In the genomic region with DNA sequence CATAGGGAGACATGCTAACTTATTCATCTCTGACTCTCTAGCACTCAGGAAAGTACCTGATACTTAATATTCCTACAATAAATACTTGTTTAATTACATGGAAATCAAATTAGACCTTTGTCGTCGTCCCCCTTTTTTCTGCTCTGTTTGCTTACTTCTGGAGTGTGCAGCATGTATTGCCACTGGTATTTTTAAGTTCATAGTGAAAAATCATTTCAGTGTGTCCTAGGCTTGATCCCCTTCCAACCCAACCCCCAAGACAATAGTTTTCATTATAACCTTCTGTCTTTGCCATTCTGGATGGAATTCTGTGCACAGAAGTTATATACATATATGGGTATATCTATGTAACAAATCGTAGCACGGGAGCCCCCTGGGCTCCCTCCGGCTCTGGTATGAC, we compare ENCODE assay signal across 28 mouse cellular contexts. TPM values are rescaled to one million over a fixed set of nuclear protein-coding genes. Genes with fewer than 3 reads are reported as not detected.
DNase-seq lines count a peak whose midpoint lies in the region; ATAC-seq lines count a peak whose summit lies in the region.
"Had no signal": no experiment of that assay in that cellular context is flagged by ENCODE, and none has a peak within 500 bp of the region (broad histone marks: within the 10 kb centered on the region; RNA-seq: fewer than 3 reads in every experiment).

TSS of gene Tnmd (plus strand) at position 301 of the 400 bp plus-strand sequence.

- no peaks in the 10 kb centered on the region; the same call in 1 of the 2 replicates for H3K27me3 ChIP-seq in hindbrain, embryonic 12.5 days
- H3K27me3 ChIP-seq in hindbrain, embryonic 13.5 days = 0 out of 2 replicates have a peak, but pooled peaks cover 4% of the 10 kb centered on the region
- H3K27me3 ChIP-seq in embryonic facial prominence, embryonic 15.5 days = no peaks in the 10 kb centered on the region
- H3K27me3 ChIP-seq in limb, embryonic 15.5 days = no peaks in the 10 kb centered on the region
- H3K27me3 ChIP-seq: forebrain, embryonic 13.5 days; intestine, embryonic 15.5 days; liver, embryonic 15.5 days; lung, embryonic 15.5 days; neural tube, embryonic 12.5 days had no signal

- no peak within 1 kb of the TSS for H3K4me3 ChIP-seq in hindbrain, embryonic 12.5 days
- no peak within 1 kb of the TSS for H3K4me3 ChIP-seq in hindbrain, embryonic 13.5 days
- H3K4me3 ChIP-seq in embryonic facial prominence, embryonic 15.5 days (replicated peaks) = no peak within 1 kb of the TSS
- no peak within 1 kb of the TSS for H3K4me3 ChIP-seq in limb, embryonic 15.5 days
- H3K4me3 ChIP-seq: forebrain, embryonic 13.5 days; hindbrain, embryonic 10.5 days; intestine, embryonic 15.5 days; liver, embryonic 15.5 days; lung, embryonic 15.5 days; midbrain, embryonic 10.5 days; myocyte; neural tube, embryonic 12.5 days had no signal

- no peaks in the 10 kb centered on the region for H3K9me3 ChIP-seq in hindbrain, embryonic 12.5 days (replicated peaks)
- H3K9me3 ChIP-seq in hindbrain, embryonic 13.5 days = no peaks in the 10 kb centered on the region
- H3K9me3 ChIP-seq in embryonic facial prominence, embryonic 15.5 days (replicated peaks) = no peaks in the 10 kb centered on the region
- H3K9me3 ChIP-seq in limb, embryonic 15.5 days = no peaks in the 10 kb centered on the region
- H3K9me3 ChIP-seq: forebrain, embryonic 13.5 days; hindbrain, embryonic 10.5 days; intestine, embryonic 15.5 days; liver, embryonic 15.5 days; lung, embryonic 15.5 days; midbrain, embryonic 10.5 days; neural tube, embryonic 12.5 days had no signal

- intact Hi-C loops in gastrocnemius, postnatal 14 days (cut with DNase I; ENCODE audit: low total_unique reads) = no loop called here

- no peak within 1 kb of the TSS for H3K4me2 ChIP-seq in hindbrain, embryonic 12.5 days (replicated peaks)
- H3K4me2 ChIP-seq in hindbrain, embryonic 13.5 days = no peak within 1 kb of the TSS
- no peak within 1 kb of the TSS for H3K4me2 ChIP-seq in embryonic facial prominence, embryonic 15.5 days (replicated peaks)
- no peak within 1 kb of the TSS for H3K4me2 ChIP-seq in limb, embryonic 15.5 days
- H3K4me2 ChIP-seq: forebrain, embryonic 13.5 days; intestine, embryonic 15.5 days; liver, embryonic 15.5 days; lung, embryonic 15.5 days; neural tube, embryonic 12.5 days had no signal

- no peak for ATAC-seq in hindbrain, embryonic 12.5 days (ENCODE audit: low FRiP score)
- ATAC-seq in hindbrain, embryonic 13.5 days (ENCODE audit: low FRiP score) = no peak
- no peak; the same call in 1 of the 2 replicates for ATAC-seq in embryonic facial prominence, embryonic 15.5 days (ENCODE audit: insufficient number of reproducible peaks, low FRiP score, low TSS enrichment, low read depth)
- no peak for ATAC-seq in limb, embryonic 15.5 days (ENCODE audit: insufficient number of reproducible peaks, low FRiP score, low TSS enrichment, low read depth)
- ATAC-seq: forebrain, embryonic 13.5 days; hindbrain, postnatal 0 days; intestine, embryonic 15.5 days had no signal

- no peaks in the 10 kb centered on the region for H3K36me3 ChIP-seq in hindbrain, embryonic 12.5 days
- no peaks in the 10 kb centered on the region for H3K36me3 ChIP-seq in hindbrain, embryonic 13.5 days
- no peaks in the 10 kb centered on the region for H3K36me3 ChIP-seq in embryonic facial prominence, embryonic 15.5 days
- H3K36me3 ChIP-seq in limb, embryonic 15.5 days = no peaks in the 10 kb centered on the region
- H3K36me3 ChIP-seq: hindbrain, embryonic 10.5 days; intestine, embryonic 15.5 days; liver, embryonic 15.5 days; lung, embryonic 15.5 days; midbrain, embryonic 10.5 days; neural tube, embryonic 12.5 days had no signal

- no peak for DNase-seq in gastrocnemius, postnatal 14 days
- DNase-seq in adrenal gland, postnatal 36 days = no peak
- DNase-seq: adrenal gland, postnatal 25 days; B cell, adult 2 months; cerebellum, adult 18-20 months; cerebellum, postnatal 10 days; heart, postnatal 14 days; kidney, adult 2 months; kidney, postnatal 36 days had no signal

- H3K27ac ChIP-seq in hindbrain, embryonic 12.5 days = no peak within 1 kb of the TSS
- no peak within 1 kb of the TSS for H3K27ac ChIP-seq in hindbrain, embryonic 13.5 days
- no peak within 1 kb of the TSS for H3K27ac ChIP-seq in embryonic facial prominence, embryonic 15.5 days (replicated peaks)
- H3K27ac ChIP-seq in limb, embryonic 15.5 days = no peak within 1 kb of the TSS
- H3K27ac ChIP-seq: forebrain, embryonic 13.5 days; hindbrain, embryonic 10.5 days; hindbrain, postnatal 0 days; intestine, embryonic 15.5 days; liver, embryonic 15.5 days; lung, embryonic 15.5 days; midbrain, embryonic 10.5 days; neural tube, embryonic 12.5 days had no signal

- WGBS in hindbrain, embryonic 12.5 days = 82% methylated on average over 5 of the region's 5 CpGs
- WGBS in hindbrain, embryonic 13.5 days = 86% methylated on average over 5 of the region's 5 CpGs
- 48% methylated on average over 5 of the region's 5 CpGs for WGBS in embryonic facial prominence, embryonic 15.5 days
- 59% methylated on average over 5 of the region's 5 CpGs for WGBS in limb, embryonic 15.5 days

- H3K4me1 ChIP-seq in hindbrain, embryonic 12.5 days = no peaks in the 10 kb centered on the region
- H3K4me1 ChIP-seq in hindbrain, embryonic 13.5 days (replicated peaks) = no peaks in the 10 kb centered on the region
- H3K4me1 ChIP-seq in embryonic facial prominence, embryonic 15.5 days = no peaks in the 10 kb centered on the region
- no peaks in the 10 kb centered on the region for H3K4me1 ChIP-seq in limb, embryonic 15.5 days
- H3K4me1 ChIP-seq: forebrain, embryonic 13.5 days; hindbrain, embryonic 10.5 days; intestine, embryonic 15.5 days; liver, embryonic 15.5 days; lung, embryonic 15.5 days; midbrain, embryonic 10.5 days; neural tube, embryonic 12.5 days had no signal

- no peak within 1 kb of the TSS for H3K9ac ChIP-seq in hindbrain, embryonic 12.5 days
- H3K9ac ChIP-seq in hindbrain, embryonic 13.5 days = no peak within 1 kb of the TSS
- H3K9ac ChIP-seq in embryonic facial prominence, embryonic 15.5 days = no peak within 1 kb of the TSS
- H3K9ac ChIP-seq in limb, embryonic 15.5 days = no peak within 1 kb of the TSS
- H3K9ac ChIP-seq: forebrain, embryonic 13.5 days; intestine, embryonic 15.5 days; liver, embryonic 15.5 days; lung, embryonic 15.5 days; neural tube, embryonic 12.5 days had no signal

RNA-seq across cellular contexts. Expression of gene Tnmd, which starts in this region (rescaled TPM):
- 11.6 and 23.1 TPM in 2 replicates for polyA plus RNA-seq in hindbrain, embryonic 12.5 days (2016; fragmentation: Nextera tagmentation; extraction: Ambion mirVana)
- 2.5 and 4.4 TPM in 2 replicates for polyA plus RNA-seq in hindbrain, embryonic 13.5 days (2015; fragmentation: Nextera tagmentation; extraction: Ambion mirVana)
- 58.9 and 59.1 TPM in 2 replicates for polyA plus RNA-seq in embryonic facial prominence, embryonic 15.5 days (2015; fragmentation: Nextera tagmentation; extraction: Ambion mirVana)
- total RNA-seq in gastrocnemius, postnatal 14 days (2021) = 10 to 100 TPM; 87.2 to 89.3 TPM
- polyA plus RNA-seq in limb, embryonic 15.5 days (2015; fragmentation: Nextera tagmentation; extraction: Ambion mirVana) = 316 and 346 TPM in 2 replicates
- total RNA-seq in adrenal gland, postnatal 36 days (2021) = under 1 TPM in 1 of 2 experiments, not detected in 1; 0.53 TPM
- total RNA-seq: adrenal gland, postnatal 25 days; common myeloid progenitor, adult 5-6 weeks; granulocyte monocyte progenitor cell, adult 5-6 weeks; hindbrain, postnatal 0 days; layer of hippocampus, postnatal 25 days; liver, adult 2 months; megakaryocyte progenitor cell, adult 5-6 weeks; midbrain, postnatal 0 days had no signal
- polyA plus RNA-seq: kidney, adult 2 months; liver, adult 2 months; myocyte had no signal

Comparison
In these comparisons a context has a peak if more than half of its experiments do, and no peak if none do; other contexts are left out.
1. RNA of gene Tnmd (total RNA-seq): 87.2 to 89.3 TPM in gastrocnemius, postnatal 14 days; 0.53 TPM in adrenal gland, postnatal 36 days; every median in the first group is over 10 times any median in the second.